In genomic region chr9:61655433-61655981, GRCm38 (mm10) we compare ENCODE assay signal across 8 mouse cellular contexts.
DNase-seq lines count a peak whose midpoint lies in the region; ATAC-seq and TF ChIP-seq lines count a peak whose summit lies in the region.

No protein-coding gene starts in this region.

- H3K4me3 ChIP-seq in kidney, adult 2 months (ENCODE audit: insufficient read depth, low read depth, low read length) = no peak overlapping the region
- H3K4me3 ChIP-seq in kidney, embryonic 16.5 days (ENCODE audit: low read length) = no peak overlapping the region
- H3K4me3 ChIP-seq in heart, embryonic 15.5 days = no peak overlapping the region

- H3K27me3 ChIP-seq in kidney, adult 2 months (replicated peaks; ENCODE audit: control insufficient read depth, insufficient read depth, low read length) = no peaks in the 10 kb centered on the region
- no peaks in the 10 kb centered on the region for H3K27me3 ChIP-seq in kidney, embryonic 16.5 days (ENCODE audit: insufficient read depth, low read length)
- peaks cover 38% of the 10 kb centered on the region for H3K27me3 ChIP-seq in heart, embryonic 15.5 days

- no peak for TF ChIP-seq POLR2A in kidney, adult 2 months (IDR thresholded peaks at IDR 0.05; ENCODE audit: low read depth, low read length)

- no peaks in the 10 kb centered on the region for H3K9me3 ChIP-seq in kidney, embryonic 16.5 days (ENCODE audit: low read length)
- no peaks in the 10 kb centered on the region for H3K9me3 ChIP-seq in heart, embryonic 15.5 days (replicated peaks)

- H3K36me3 ChIP-seq in kidney, adult 2 months (ENCODE audit: control insufficient read depth, insufficient read depth, low read length) = no peaks in the 10 kb centered on the region
- H3K36me3 ChIP-seq in kidney, embryonic 16.5 days (ENCODE audit: insufficient read depth, low read length) = no peaks in the 10 kb centered on the region
- no peaks in the 10 kb centered on the region for H3K36me3 ChIP-seq in heart, embryonic 15.5 days

- WGBS in kidney, adult 2 months = 64% methylated on average over 9 of the region's 9 CpGs
- WGBS in kidney, embryonic 16.5 days = 64% methylated on average over 9 of the region's 9 CpGs
- 25% methylated on average over 9 of the region's 9 CpGs for WGBS in heart, embryonic 15.5 days

- DNase-seq in kidney, adult 2 months = peak; percentile 45
- DNase-seq in cerebellum, adult 11-12 months = peak; percentile 6
- peak; percentile 62 to 89 for DNase-seq in lung, postnatal 4 days
- no peak for DNase-seq in embryo, embryonic 10 days (ENCODE audit: low spot score)
- DNase-seq in right cerebral cortex, postnatal 25 days = no peak
- no peak for DNase-seq in yolk sac, embryonic 10.5 days (ENCODE audit: low spot score)

- no peak for TF ChIP-seq CTCF in kidney, adult 2 months (conservative IDR thresholded peaks at IDR 0.05; ENCODE audit: insufficient read depth, insufficient read length, low read depth, low read length)

- H3K4me1 ChIP-seq in kidney, adult 2 months (ENCODE audit: control insufficient read depth, insufficient read depth, low read length) = no peaks in the 10 kb centered on the region
- H3K4me1 ChIP-seq in kidney, embryonic 16.5 days (ENCODE audit: insufficient read depth, low read length) = no peaks in the 10 kb centered on the region
- peaks cover 14% of the 10 kb centered on the region for H3K4me1 ChIP-seq in heart, embryonic 15.5 days (replicated peaks)

- no peak overlapping the region for H3K4me2 ChIP-seq in kidney, embryonic 16.5 days (replicated peaks; ENCODE audit: low read depth, low read length)
- peak overlapping the region; percentile 19 for H3K4me2 ChIP-seq in heart, embryonic 15.5 days

- no peak overlapping the region for H3K27ac ChIP-seq in kidney, adult 2 months (ENCODE audit: insufficient read depth, low read depth, low read length)
- no peak overlapping the region for H3K27ac ChIP-seq in kidney, embryonic 16.5 days (ENCODE audit: low read length)
- H3K27ac ChIP-seq in heart, embryonic 15.5 days = peak overlapping the region; percentile 63

- no peak overlapping the region for H3K9ac ChIP-seq in kidney, embryonic 16.5 days (replicated peaks; ENCODE audit: low read length)
- no peak overlapping the region for H3K9ac ChIP-seq in heart, embryonic 15.5 days

- no peak for ATAC-seq in kidney, embryonic 16.5 days (ENCODE audit: low FRiP score, low TSS enrichment)
- ATAC-seq in heart, embryonic 15.5 days (replicated peaks; ENCODE audit: insufficient number of reproducible peaks, insufficient read depth, low FRiP score, low read depth) = peak; percentile 87

Comparison
In these comparisons a context has a peak if more than half of its experiments do, and no peak if none do; other contexts are left out.
1. DNase-seq: peak in kidney, adult 2 months (single experiment), cerebellum, adult 11-12 months (single experiment) and lung, postnatal 4 days (2 of 2); none in embryo, embryonic 10 days (single experiment), right cerebral cortex, postnatal 25 days (single experiment) and yolk sac, embryonic 10.5 days (single experiment).